ENCODE assay signal across 19 mouse cellular contexts in genomic region chr3:104732907-104733306, GRCm38 (mm10). TPM values are rescaled to one million over a fixed set of nuclear protein-coding genes. Genes with fewer than 3 reads are reported as not detected.
"Had no signal": no experiment of that assay in that cellular context is flagged by ENCODE, and none has a peak within 500 bp of the region (broad histone marks: within the 10 kb centered on the region; RNA-seq: fewer than 3 reads in every experiment).

No protein-coding gene starts in this region.

- DNase-seq: lung, embryonic 14.5 days; lung, postnatal 10 days; lung, postnatal 4 days; midbrain, embryonic 14.5 days; right cerebral cortex, postnatal 14 days; thymus, adult 2 months; thymus, postnatal 25 days; thymus, postnatal 4 days had no signal

- H3K27me3 ChIP-seq: midbrain, embryonic 12.5 days; neural tube, embryonic 15.5 days; stomach, embryonic 15.5 days had no signal

- H3K4me1 ChIP-seq: midbrain, embryonic 10.5 days; midbrain, embryonic 12.5 days; neural tube, embryonic 13.5 days; neural tube, embryonic 15.5 days; stomach, embryonic 15.5 days had no signal

- ATAC-seq: midbrain, embryonic 16.5 days had no signal

- H3K9me3 ChIP-seq: midbrain, embryonic 10.5 days; midbrain, embryonic 12.5 days; neural tube, embryonic 13.5 days; neural tube, embryonic 15.5 days; stomach, embryonic 15.5 days had no signal

- H3K27ac ChIP-seq: midbrain, embryonic 10.5 days; midbrain, embryonic 12.5 days; neural tube, embryonic 13.5 days; neural tube, embryonic 15.5 days; stomach, embryonic 15.5 days; stomach, postnatal 0 days had no signal

- H3K4me3 ChIP-seq: midbrain, embryonic 10.5 days; midbrain, embryonic 12.5 days; myocyte; neural tube, embryonic 13.5 days; neural tube, embryonic 15.5 days; stomach, embryonic 15.5 days had no signal

- H3K9ac ChIP-seq: lung, embryonic 14.5 days; midbrain, embryonic 12.5 days; neural tube, embryonic 13.5 days; neural tube, embryonic 15.5 days; stomach, embryonic 15.5 days had no signal

- H3K36me3 ChIP-seq: midbrain, embryonic 10.5 days; midbrain, embryonic 12.5 days; neural tube, embryonic 13.5 days; neural tube, embryonic 15.5 days; stomach, embryonic 15.5 days had no signal

- H3K4me2 ChIP-seq: lung, embryonic 14.5 days; midbrain, embryonic 12.5 days; neural tube, embryonic 13.5 days; neural tube, embryonic 15.5 days; stomach, embryonic 15.5 days had no signal

RNA-seq across cellular contexts. Expression of gene Ppm1j, which starts 47.9 kb away (rescaled TPM):
- total RNA-seq: megakaryocyte-erythroid progenitor cell, adult 5-6 weeks had no signal

RNA-seq across cellular contexts. Expression of gene Fam19a3, which starts 48.7 kb away (rescaled TPM):
- total RNA-seq: megakaryocyte, adult 5-6 weeks; megakaryocyte-erythroid progenitor cell, adult 5-6 weeks had no signal
- polyA plus RNA-seq: lung, embryonic 14.5 days; midbrain, embryonic 12.5 days; midbrain, embryonic 14.5 days; midbrain, embryonic 16.5 days; myocyte; neural tube, embryonic 11.5 days; neural tube, embryonic 13.5 days; stomach, postnatal 0 days had no signal

RNA-seq across cellular contexts. Expression of gene Rhoc, which starts 55.3 kb away (rescaled TPM):
- total RNA-seq: megakaryocyte-erythroid progenitor cell, adult 5-6 weeks had no signal
